Mouse (Mus musculus): ENCODE data around the gene Rcan2. TPM values are rescaled to one million over a fixed set of nuclear protein-coding genes. Genes with fewer than 3 reads are reported as not detected.

Gene Rcan2
- polyA plus RNA-seq, 1 experiment from 2014 or later, result 8.4 TPM

- WGBS, result 50% methylated on average over 6 of the region's 6 CpGs
- H3K27me3 ChIP-seq (replicated peaks; ENCODE audit: control insufficient read depth, insufficient read depth, low read length), result no peaks in the 10 kb centered on the region
- no peak for DNase-seq (ENCODE audit: low spot score)
These were observed 224.8 kb downstream of the Rcan2 start for GRCm38 (mm10) chr17:44025935-44026334.

GRCm38 (mm10) chr17:44026378-44026777 is 225.2 kb downstream of the Rcan2 start:
- peak; percentile 87 for DNase-seq (ENCODE audit: low spot score)
- Histone ChIP-seq H3K27me3 (replicated peaks; ENCODE audit: control insufficient read depth, insufficient read depth, low read length) (no peaks in the 10 kb centered on the region), H3K27ac (replicated peaks; ENCODE audit: low read depth, low read length) (peak overlapping the region; percentile 74), H3K4me1 (ENCODE audit: control insufficient read depth, insufficient read depth, low read length) (peaks cover 12% of the 10 kb centered on the region; the same call in 1 of the 2 replicates), H3K4me2 (ENCODE audit: low read depth, low read length) (no peak overlapping the region), H3K4me3 (ENCODE audit: low read depth, low read length) (no peak overlapping the region), H3K9me3 (ENCODE audit: control insufficient read depth, low read length) (no peaks in the 10 kb centered on the region), H3K9ac (ENCODE audit: low read depth, low read length) (no peak overlapping the region), H3K36me3 (ENCODE audit: control insufficient read depth, insufficient read depth, low read length) (no peaks in the 10 kb centered on the region)
- WGBS, result 19% methylated on average over 5 of the region's 5 CpGs
- ATAC-seq (ENCODE audit: low read depth), result peak; percentile 80

More at GRCm38 (mm10) chr17:44025935-44026334, 224.8 kb downstream of the Rcan2 start:
- Histone ChIP-seq H3K27ac (replicated peaks; ENCODE audit: low read depth, low read length) (peak overlapping the region; percentile 74), H3K4me1 (ENCODE audit: control insufficient read depth, insufficient read depth, low read length) (peaks cover 12% of the 10 kb centered on the region; the same call in 1 of the 2 replicates), H3K9ac (ENCODE audit: low read depth, low read length) (no peak overlapping the region), H3K36me3 (ENCODE audit: control insufficient read depth, insufficient read depth, low read length) (no peaks in the 10 kb centered on the region), H3K4me3 (ENCODE audit: low read depth, low read length) (no peak overlapping the region), H3K9me3 (ENCODE audit: control insufficient read depth, low read length) (no peaks in the 10 kb centered on the region), H3K4me2 (ENCODE audit: low read depth, low read length) (no peak overlapping the region)
- no peak for ATAC-seq (ENCODE audit: low read depth)

DNA sequence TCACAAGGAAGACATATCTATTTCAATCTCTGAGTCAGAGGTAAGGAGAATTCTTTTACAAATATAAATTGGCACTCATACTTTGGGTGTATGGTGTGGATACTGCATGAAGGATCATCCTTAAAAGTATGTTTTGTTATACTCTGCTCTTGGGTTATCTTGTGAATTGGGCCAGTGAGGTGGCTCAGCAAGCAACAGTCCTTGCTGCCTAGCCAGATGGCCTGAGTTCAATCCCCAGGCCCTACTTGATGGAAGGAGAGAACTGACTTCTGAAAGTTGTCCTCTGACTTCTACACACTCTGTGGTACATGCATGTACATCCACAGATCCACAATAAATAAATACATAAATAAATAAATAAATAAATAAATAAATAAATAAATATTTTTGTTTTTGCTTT is 225.6 kb downstream of the Rcan2 start:
- H3K4me3 ChIP-seq (ENCODE audit: low read depth, low read length), result no peak overlapping the region
- no peaks in the 10 kb centered on the region for H3K36me3 ChIP-seq (ENCODE audit: control insufficient read depth, insufficient read depth, low read length)
- H3K27me3 ChIP-seq (replicated peaks; ENCODE audit: control insufficient read depth, insufficient read depth, low read length), result no peaks in the 10 kb centered on the region
- peaks cover 12% of the 10 kb centered on the region; the same call in 1 of the 2 replicates for H3K4me1 ChIP-seq (ENCODE audit: control insufficient read depth, insufficient read depth, low read length)
- no peak overlapping the region for H3K9ac ChIP-seq (ENCODE audit: low read depth, low read length)
- no peak overlapping the region for H3K4me2 ChIP-seq (ENCODE audit: low read depth, low read length)
- ATAC-seq (ENCODE audit: low read depth), result no peak; the same call in 1 of the 2 replicates
- no peak for DNase-seq (ENCODE audit: low spot score)
- H3K9me3 ChIP-seq (ENCODE audit: control insufficient read depth, low read length), result no peaks in the 10 kb centered on the region
- H3K27ac ChIP-seq (replicated peaks; ENCODE audit: low read depth, low read length), result peak overlapping the region; percentile 74

DNA sequence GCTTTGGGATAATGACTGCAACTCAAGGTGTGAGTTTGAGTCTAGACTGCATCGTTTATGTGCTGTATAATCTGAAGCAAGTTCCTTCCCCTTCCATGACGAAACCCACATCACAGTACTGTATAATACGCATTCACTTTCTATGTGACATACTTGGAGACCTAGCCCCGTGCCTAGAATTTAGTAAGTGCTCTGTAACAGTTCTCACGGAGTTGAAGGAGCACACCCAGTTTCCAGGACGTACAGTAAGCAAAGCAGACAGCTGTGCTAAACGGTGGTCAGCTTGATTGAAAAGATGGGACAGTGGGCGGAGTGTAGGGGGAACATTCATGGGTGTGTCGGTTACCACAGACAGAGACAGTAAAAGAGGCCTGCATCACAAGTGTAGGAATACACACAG is 226.2 kb downstream of the Rcan2 start:
- no peak overlapping the region for H3K4me2 ChIP-seq (ENCODE audit: low read depth, low read length)
- H3K27me3 ChIP-seq (replicated peaks; ENCODE audit: control insufficient read depth, insufficient read depth, low read length), result no peaks in the 10 kb centered on the region
- no peak overlapping the region for H3K4me3 ChIP-seq (ENCODE audit: low read depth, low read length)
- H3K9ac ChIP-seq (ENCODE audit: low read depth, low read length), result no peak overlapping the region
- no peak for DNase-seq (ENCODE audit: low spot score)
- H3K27ac ChIP-seq (replicated peaks; ENCODE audit: low read depth, low read length), result no peak overlapping the region
- no peaks in the 10 kb centered on the region for H3K9me3 ChIP-seq (ENCODE audit: control insufficient read depth, low read length)
- 78% methylated on average over 9 of the region's 9 CpGs for WGBS
- no peak for ATAC-seq (ENCODE audit: low read depth)
- H3K36me3 ChIP-seq (ENCODE audit: control insufficient read depth, insufficient read depth, low read length), result no peaks in the 10 kb centered on the region
- peaks cover 12% of the 10 kb centered on the region; the same call in 1 of the 2 replicates for H3K4me1 ChIP-seq (ENCODE audit: control insufficient read depth, insufficient read depth, low read length)

DNA sequence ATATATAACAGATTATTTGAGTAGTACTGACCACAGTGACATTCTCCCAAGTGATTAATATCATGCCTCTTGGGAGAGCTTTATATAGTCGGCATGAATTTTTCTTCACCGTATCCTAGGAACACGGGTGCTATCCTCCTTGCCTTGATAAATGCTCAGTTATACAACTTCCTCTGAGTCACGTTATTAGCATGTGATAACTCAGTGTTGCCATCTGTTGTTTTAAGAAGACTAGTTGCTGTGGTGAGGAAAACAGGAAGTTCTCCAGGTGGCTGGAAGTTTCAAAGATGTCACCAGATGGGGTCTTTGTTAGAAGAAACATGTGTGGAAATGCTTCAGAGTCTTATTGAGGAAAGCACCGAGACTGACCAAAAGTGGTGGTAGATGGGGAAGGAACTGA is 228.5 kb downstream of the Rcan2 start:
- H3K36me3 ChIP-seq (ENCODE audit: control insufficient read depth, insufficient read depth, low read length), result no peaks in the 10 kb centered on the region
- 73% methylated on average over 5 of the region's 5 CpGs for WGBS
- no peak overlapping the region for H3K27ac ChIP-seq (replicated peaks; ENCODE audit: low read depth, low read length)
- H3K4me1 ChIP-seq (ENCODE audit: control insufficient read depth, insufficient read depth, low read length), result peaks cover 12% of the 10 kb centered on the region; the same call in 1 of the 2 replicates
- DNase-seq (ENCODE audit: low spot score) (no peak), ATAC-seq (ENCODE audit: low read depth) (no peak)
- H3K27me3 ChIP-seq (replicated peaks; ENCODE audit: control insufficient read depth, insufficient read depth, low read length), result no peaks in the 10 kb centered on the region
- H3K9me3 ChIP-seq (ENCODE audit: control insufficient read depth, low read length), result no peaks in the 10 kb centered on the region
- H3K4me3 ChIP-seq (ENCODE audit: low read depth, low read length), result no peak overlapping the region
- H3K9ac ChIP-seq (ENCODE audit: low read depth, low read length), result no peak overlapping the region
- no peak overlapping the region for H3K4me2 ChIP-seq (ENCODE audit: low read depth, low read length)

DNA sequence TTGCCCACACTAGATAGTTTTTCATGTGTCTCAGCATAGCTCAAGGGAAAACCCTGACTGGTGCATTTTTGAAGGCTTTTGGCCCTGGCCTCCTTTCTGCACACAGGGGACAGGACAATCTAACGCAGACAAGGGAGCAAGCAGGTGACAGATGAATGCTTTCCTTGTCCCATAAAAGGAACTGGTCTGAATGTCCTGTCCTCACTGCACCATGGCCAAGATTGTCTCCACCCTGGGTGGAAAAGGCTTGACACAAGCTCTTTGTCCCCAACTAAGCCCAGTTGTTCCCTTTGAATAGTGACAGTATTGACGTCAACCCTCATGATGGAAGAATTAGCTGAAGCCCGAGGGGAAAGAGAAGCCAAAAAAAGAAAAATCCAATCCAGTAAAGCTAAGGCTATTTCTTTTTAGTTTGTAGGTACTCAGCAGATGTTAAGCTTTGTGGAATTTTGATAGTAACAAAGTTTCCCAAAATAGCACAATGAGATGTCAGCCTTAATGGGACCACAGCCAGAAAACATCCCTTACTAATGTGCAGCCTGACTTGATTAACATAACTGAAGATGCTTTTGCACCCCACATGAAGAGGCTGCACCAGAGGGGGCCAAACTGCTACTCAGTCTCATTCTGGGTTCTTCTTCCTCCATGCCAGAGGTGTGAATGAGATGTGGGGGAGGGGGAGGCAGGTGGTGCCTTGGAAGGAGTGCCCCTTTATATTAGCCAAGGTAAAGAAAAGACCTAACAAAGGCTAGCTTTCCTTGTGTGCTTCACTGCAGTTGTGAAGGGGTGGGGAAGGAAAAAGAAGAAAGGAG is 229.8 kb downstream of the Rcan2 start:
- H3K9me3 ChIP-seq (ENCODE audit: control insufficient read depth, low read length), result no peaks in the 10 kb centered on the region
- DNase-seq (ENCODE audit: low spot score) (peak; percentile 65), ATAC-seq (ENCODE audit: low read depth) (no peak)
- no peaks in the 10 kb centered on the region for H3K27me3 ChIP-seq (replicated peaks; ENCODE audit: control insufficient read depth, insufficient read depth, low read length)
- no peak overlapping the region for H3K27ac ChIP-seq (replicated peaks; ENCODE audit: low read depth, low read length)
- 22% methylated on average over 3 of the region's 3 CpGs for WGBS
- no peaks in the 10 kb centered on the region for H3K36me3 ChIP-seq (ENCODE audit: control insufficient read depth, insufficient read depth, low read length)
- H3K4me3 ChIP-seq (ENCODE audit: low read depth, low read length), result no peak overlapping the region
- no peak overlapping the region for H3K4me2 ChIP-seq (ENCODE audit: low read depth, low read length)
- no peak overlapping the region for H3K9ac ChIP-seq (ENCODE audit: low read depth, low read length)
- peaks cover 6% of the 10 kb centered on the region; the same call in 1 of the 2 replicates for H3K4me1 ChIP-seq (ENCODE audit: control insufficient read depth, insufficient read depth, low read length)

- no peaks in the 10 kb centered on the region for H3K9me3 ChIP-seq (ENCODE audit: control insufficient read depth, low read length)
- no peak overlapping the region for H3K27ac ChIP-seq (replicated peaks; ENCODE audit: low read depth, low read length)
- no peak overlapping the region for H3K9ac ChIP-seq (ENCODE audit: low read depth, low read length)
- 75% methylated on average over 1 of the region's 1 CpGs for WGBS
- no peak overlapping the region for H3K4me3 ChIP-seq (ENCODE audit: low read depth, low read length)
- H3K36me3 ChIP-seq (ENCODE audit: control insufficient read depth, insufficient read depth, low read length), result no peaks in the 10 kb centered on the region
- no peak for DNase-seq (ENCODE audit: low spot score)
- ATAC-seq (ENCODE audit: low read depth), result no peak
- peaks cover 6% of the 10 kb centered on the region; the same call in 1 of the 2 replicates for H3K4me1 ChIP-seq (ENCODE audit: control insufficient read depth, insufficient read depth, low read length)
- H3K4me2 ChIP-seq (ENCODE audit: low read depth, low read length), result no peak overlapping the region
- H3K27me3 ChIP-seq (replicated peaks; ENCODE audit: control insufficient read depth, insufficient read depth, low read length), result no peaks in the 10 kb centered on the region
These were observed 233.9 kb downstream of the Rcan2 start for GRCm38 (mm10) chr17:44035005-44035404.

DNA sequence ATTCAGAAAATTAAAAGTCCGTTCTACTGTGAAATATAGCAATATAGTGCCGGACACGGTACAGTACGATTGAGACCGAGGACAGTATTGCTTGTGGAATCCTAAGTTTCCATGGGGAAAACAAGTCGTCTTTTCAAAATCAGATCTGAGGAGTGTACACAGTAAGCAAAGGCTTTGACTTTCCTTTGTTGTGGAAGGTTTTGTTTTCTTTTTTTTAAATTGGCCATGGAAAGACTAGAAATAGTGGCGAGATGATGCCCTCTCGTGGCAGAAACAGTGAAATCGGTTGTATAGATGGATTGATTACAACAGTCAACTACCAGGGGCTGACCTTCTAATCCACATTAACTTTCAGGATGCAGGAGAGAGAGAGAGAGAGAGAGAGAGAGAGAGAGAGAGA is 237.5 kb downstream of the Rcan2 start:
- no peaks in the 10 kb centered on the region for H3K4me1 ChIP-seq (ENCODE audit: control insufficient read depth, insufficient read depth, low read length)
- peak; percentile 52 for DNase-seq (ENCODE audit: low spot score)
- H3K4me2 ChIP-seq (ENCODE audit: low read depth, low read length), result no peak overlapping the region
- no peaks in the 10 kb centered on the region for H3K27me3 ChIP-seq (replicated peaks; ENCODE audit: control insufficient read depth, insufficient read depth, low read length)
- 58% methylated on average over 9 of the region's 9 CpGs for WGBS
- H3K4me3 ChIP-seq (ENCODE audit: low read depth, low read length), result no peak overlapping the region
- H3K27ac ChIP-seq (replicated peaks; ENCODE audit: low read depth, low read length), result no peak overlapping the region
- H3K9me3 ChIP-seq (ENCODE audit: control insufficient read depth, low read length), result no peaks in the 10 kb centered on the region
- no peaks in the 10 kb centered on the region for H3K36me3 ChIP-seq (ENCODE audit: control insufficient read depth, insufficient read depth, low read length)
- ATAC-seq (ENCODE audit: low read depth), result no peak
- H3K9ac ChIP-seq (ENCODE audit: low read depth, low read length), result no peak overlapping the region

GRCm38 (mm10) chr17:44040449-44040848 is 239.3 kb downstream of the Rcan2 start:
- Histone ChIP-seq H3K9ac (ENCODE audit: low read depth, low read length) (no peak overlapping the region), H3K4me1 (ENCODE audit: control insufficient read depth, insufficient read depth, low read length) (no peaks in the 10 kb centered on the region), H3K27me3 (replicated peaks; ENCODE audit: control insufficient read depth, insufficient read depth, low read length) (no peaks in the 10 kb centered on the region), H3K9me3 (ENCODE audit: control insufficient read depth, low read length) (no peaks in the 10 kb centered on the region), H3K4me2 (ENCODE audit: low read depth, low read length) (no peak overlapping the region), H3K27ac (replicated peaks; ENCODE audit: low read depth, low read length) (no peak overlapping the region), H3K36me3 (ENCODE audit: control insufficient read depth, insufficient read depth, low read length) (no peaks in the 10 kb centered on the region), H3K4me3 (ENCODE audit: low read depth, low read length) (no peak overlapping the region)
- WGBS, result 96% methylated on average over 2 of the region's 2 CpGs
- DNase-seq (ENCODE audit: low spot score) (no peak), ATAC-seq (ENCODE audit: low read depth) (no peak)

All from embryonic facial prominence, embryonic 14.5 days (tissue).